Mouse (Mus musculus) cortical plate, adult 2 months (tissue): ENCODE measurements at regions not wholly inside any gene's neighbourhood (a gene's known extent, or its start where the extent isn't known, plus 50 kb on each side); places are given as distances from the start of the nearest gene placed in this dataset.

Source experiments
- H3K27ac ChIP-seq: fragments of 200-500 bp; 2 replicates; pipeline ENCODE4 v1.5.1; 2012; ENCODE audit warnings: low read length, control low read depth, inconsistent platforms; ENCODE audit not compliant: insufficient read depth
- H3K4me1 ChIP-seq: fragments of 200-500 bp; 2 replicates; pipeline ENCODE4 v1.6.1; 2011; ENCODE audit warnings: low read length; ENCODE audit not compliant: control insufficient read depth, insufficient read depth
- H3K4me3 ChIP-seq: fragments of 200-500 bp; 2 replicates; pipeline ENCODE4 v1.5.1; 2011; ENCODE audit warnings: mild to moderate bottlenecking, low read length, control low read depth; ENCODE audit not compliant: insufficient read depth
- CTCF ChIP-seq: fragments of 200-500 bp; IDR thresholded peaks from 2 replicates; pipeline ENCODE4 v1.5.1; 2011; ENCODE audit warnings: mild to moderate bottlenecking, control low read depth, low read length; ENCODE audit not compliant: insufficient read depth; ENCODE audit errors: extremely low read depth
- POLR2A ChIP-seq: fragments of 200-500 bp; IDR thresholded peaks from 2 replicates; pipeline ENCODE4 v1.6.1; 2011; ENCODE audit warnings: mild to moderate bottlenecking, low read length, control low read depth; ENCODE audit not compliant: insufficient read depth; ENCODE audit errors: extremely low read depth

- Histone ChIP-seq H3K27ac (no peak overlapping the region), H3K4me1 (no peaks in the 10 kb centered on the region)
- TF ChIP-seq CTCF (no peak), POLR2A (no peak)
Observed at GRCm38 (mm10) chr4:7091201-7091814, 1147.5 kb downstream of the Car8 start.

More at GRCm38 (mm10) chr4:7091201-7091814, 1147.5 kb downstream of the Car8 start:
- no peak overlapping the region for H3K4me3 ChIP-seq
